Mouse (Mus musculus) midbrain, embryonic 16.5 days (tissue): Measurements from ENCODE around the gene Mogs. TPM values are rescaled to one million over a fixed set of nuclear protein-coding genes. Genes with fewer than 3 reads are reported as not detected.

Source experiments
- ATAC-seq: fragments of 200-750 bp; cut with Nextera tagmentation; 2 replicates; pipeline ENCODE4 v1.8.0; 2017; ENCODE audit warnings: moderate TSS enrichment
- H3K27ac ChIP-seq: fragments of 300-500 bp; sonication (generic); 2 replicates; pipeline ENCODE4 v1.5.1; 2014; ENCODE audit warnings: mild to moderate bottlenecking, low read length, mixed read lengths
- H3K27me3 ChIP-seq: fragments of 300-500 bp; sonication (generic); 2 replicates; pipeline ENCODE4 v1.6.1; 2014; ENCODE audit warnings: low read depth, low read length, mixed read lengths; ENCODE audit not compliant: control insufficient read depth, insufficient read depth
- H3K36me3 ChIP-seq: fragments of 300-500 bp; sonication (generic); 2 replicates; pipeline ENCODE4 v1.6.1; 2014; ENCODE audit warnings: mild to moderate bottlenecking, low read length, moderate library complexity, mixed read lengths; ENCODE audit not compliant: control insufficient read depth, insufficient read depth
- H3K4me1 ChIP-seq: fragments of 300-500 bp; sonication (generic); 2 replicates; pipeline ENCODE4 v1.6.1; 2014; ENCODE audit warnings: mild to moderate bottlenecking, low read length, mixed read lengths; ENCODE audit not compliant: control insufficient read depth, insufficient read depth
- H3K4me2 ChIP-seq: fragments of 300-500 bp; sonication (generic); 2 replicates; pipeline ENCODE4 v1.6.1; 2014; ENCODE audit warnings: mild to moderate bottlenecking, low read length, mixed read lengths
- H3K4me3 ChIP-seq: fragments of 300-500 bp; sonication (generic); 2 replicates; pipeline ENCODE4 v1.5.1; 2014; ENCODE audit warnings: low read depth, mild to moderate bottlenecking, low read length, moderate library complexity, mixed read lengths
- H3K9ac ChIP-seq: fragments of 300-500 bp; sonication (generic); 2 replicates; pipeline ENCODE4 v1.6.1; 2014; ENCODE audit warnings: low read depth, low read length, mixed read lengths
- H3K9me3 ChIP-seq: fragments of 300-500 bp; sonication (generic); replicated peaks from 2 replicates; pipeline ENCODE4 v1.6.1; 2014; ENCODE audit warnings: mild to moderate bottlenecking, low read length, mixed read lengths; ENCODE audit not compliant: control insufficient read depth, poor library complexity, severe bottlenecking
- WGBS: fragments of 180-500 bp; shearing (Covaris S2); extraction: QIAGEN DNeasy Blood & Tissue Kit; methylation state at CpG from one replicate; pipeline ENCODE4 v1.1.7; 2014; 5-methylcytosine and 5-hydroxymethylcytosine counted together
- polyA plus RNA-seq: library from polyadenylated mRNA; unstranded; fragments of >200 nt; fragmentation: Nextera tagmentation; extraction: Ambion mirVana; gene quantifications from 2 replicates; pipeline ENCODE4 v1.2.1, GENCODE M21; 2015

Mogs gene
- polyA plus RNA-seq, 1 experiment from 2014 or later, result 21.6 TPM

DNA sequence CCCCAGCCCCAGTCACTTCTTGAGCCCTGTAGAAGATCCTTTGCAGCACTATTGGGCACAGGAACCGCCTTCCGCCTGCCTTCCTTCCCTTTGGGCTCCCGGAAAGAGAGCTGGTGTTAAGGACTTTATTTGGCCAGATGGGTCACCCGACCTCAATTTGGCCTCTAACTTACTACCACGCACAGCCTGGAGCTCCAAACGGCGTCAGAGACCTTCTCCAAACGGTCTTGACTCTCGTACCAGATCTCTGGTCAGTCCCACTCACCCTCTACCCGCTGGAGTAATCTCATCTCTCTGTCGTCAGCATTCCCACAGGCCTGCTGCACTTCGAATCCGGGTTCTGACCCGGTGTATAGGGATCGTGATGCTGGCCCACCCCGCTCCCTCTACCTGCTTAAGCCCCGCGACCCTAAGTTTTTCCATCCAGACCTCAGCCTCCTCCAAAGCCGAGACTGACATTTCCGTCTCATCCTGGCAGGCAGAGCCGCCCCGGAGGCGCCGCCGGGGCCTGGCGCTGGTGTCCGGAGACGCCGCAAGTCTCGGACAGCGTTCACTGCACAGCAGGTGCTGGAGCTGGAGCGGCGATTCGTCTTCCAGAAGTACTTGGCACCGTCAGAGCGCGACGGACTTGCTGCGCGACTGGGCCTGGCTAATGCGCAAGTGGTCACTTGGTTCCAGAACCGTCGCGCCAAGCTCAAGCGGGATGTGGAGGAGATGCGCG lies 27.9 kb upstream of the Mogs start:
- WGBS, result 1% methylated on average over 47 of the region's 47 CpGs
- Histone ChIP-seq H3K36me3 (no peaks in the 10 kb centered on the region), H3K9ac (no peak overlapping the region), H3K27ac (no peak overlapping the region), H3K9me3 (no peaks in the 10 kb centered on the region), H3K4me1 (0 out of 2 replicates have a peak, but pooled peaks cover 3% of the 10 kb centered on the region), H3K4me3 (peak overlapping the region; percentile 16), H3K27me3 (peaks cover 77% of the 10 kb centered on the region), H3K4me2 (peak overlapping the region; percentile 28)
- no peak for ATAC-seq

DNA sequence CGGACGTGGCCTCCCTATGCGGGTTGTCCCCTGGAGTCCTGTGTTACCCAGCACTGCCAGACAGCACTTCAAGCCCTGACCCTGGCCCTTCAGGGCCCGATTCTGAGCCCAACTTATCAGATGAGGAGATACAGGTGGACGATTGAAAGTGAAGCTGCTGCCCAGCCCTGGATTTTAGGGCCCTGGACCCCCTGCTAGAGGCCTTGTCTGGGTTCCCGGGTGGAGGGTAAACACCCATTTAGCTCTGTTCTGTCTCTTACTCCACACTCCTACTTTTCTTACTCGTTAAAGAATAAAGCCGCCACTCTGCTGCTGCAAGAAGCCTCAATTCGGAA lies 27.4 kb upstream of the Mogs start:
- no peak for ATAC-seq
- WGBS, result 5% methylated on average over 9 of the region's 9 CpGs
- no peak overlapping the region for H3K9ac ChIP-seq
- H3K9me3 ChIP-seq, result no peaks in the 10 kb centered on the region
- peaks cover 72% of the 10 kb centered on the region for H3K27me3 ChIP-seq
- 0 out of 2 replicates have a peak, but pooled peaks cover 3% of the 10 kb centered on the region for H3K4me1 ChIP-seq
- H3K4me3 ChIP-seq, result peak overlapping the region; percentile 16
- peak overlapping the region; percentile 28 for H3K4me2 ChIP-seq
- H3K36me3 ChIP-seq, result no peaks in the 10 kb centered on the region
- no peak overlapping the region for H3K27ac ChIP-seq

DNA sequence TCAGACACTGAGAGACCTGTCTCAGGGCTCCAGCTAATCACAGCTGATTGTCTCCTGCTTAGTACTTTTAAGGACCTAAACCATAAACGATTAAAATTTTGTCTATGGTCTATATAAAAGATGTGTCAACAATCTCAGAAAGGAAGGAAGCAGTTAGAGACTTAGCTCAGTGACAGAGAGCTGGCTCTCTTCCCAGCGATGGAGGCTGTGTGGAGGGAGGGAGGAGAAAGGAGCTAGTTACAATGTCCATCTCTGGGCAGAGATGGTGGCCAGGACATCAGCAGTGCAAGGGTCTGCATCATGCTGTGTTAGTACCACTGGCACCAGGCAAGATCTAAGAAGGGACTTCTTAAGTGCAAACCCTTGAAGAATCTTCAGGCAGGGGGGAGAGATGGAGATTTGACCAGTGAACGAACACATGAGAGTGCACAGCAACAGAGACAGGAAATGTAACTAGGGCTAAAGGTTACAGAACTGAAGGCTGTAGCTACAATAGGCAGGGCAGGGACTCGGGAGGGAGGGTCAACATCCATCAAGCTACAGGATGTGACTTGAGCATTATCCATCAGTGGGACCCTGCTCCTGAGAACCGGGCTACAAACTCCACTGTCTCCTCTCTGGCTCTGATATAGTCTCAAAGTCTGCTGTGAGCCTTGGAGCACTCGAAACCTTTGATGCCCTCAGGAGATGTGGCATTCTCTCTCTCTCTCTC lies 22.7 kb upstream of the Mogs start:
- WGBS, result 40% methylated on average over 6 of the region's 6 CpGs

DNA sequence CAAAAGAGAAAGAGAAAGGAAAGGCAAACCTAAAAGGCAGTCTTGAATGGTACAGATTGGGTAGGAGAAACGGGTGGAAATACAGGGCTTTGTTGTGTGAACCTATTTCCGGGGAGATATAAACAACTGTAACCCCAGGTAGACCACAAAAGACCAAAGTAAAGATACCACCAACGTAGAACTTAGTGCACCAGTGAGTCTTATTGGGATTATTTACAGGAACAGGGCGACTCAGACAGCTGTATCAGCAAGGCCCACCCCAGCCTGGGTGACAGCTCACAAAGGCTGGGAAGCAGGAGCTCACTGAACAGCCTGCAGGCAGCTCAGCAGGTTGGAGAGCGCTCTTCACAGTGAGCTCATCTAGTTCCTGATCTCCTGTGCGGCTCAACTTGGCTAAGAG lies 19.3 kb upstream of the Mogs start:
- WGBS, result 43% methylated on average over 6 of the region's 6 CpGs

More for the DNA sequence above, 22.7 kb upstream of the Mogs start:
- H3K27ac ChIP-seq, result no peak overlapping the region
- ATAC-seq, result no peak
- 0 out of 2 replicates have a peak, but pooled peaks cover under 1% of the 10 kb centered on the region for H3K4me1 ChIP-seq
- no peak overlapping the region for H3K4me3 ChIP-seq
- H3K4me2 ChIP-seq, result no peak overlapping the region
- H3K27me3 ChIP-seq, result peaks cover 33% of the 10 kb centered on the region
- no peak overlapping the region for H3K9ac ChIP-seq
- H3K9me3 ChIP-seq, result no peaks in the 10 kb centered on the region
- H3K36me3 ChIP-seq, result no peaks in the 10 kb centered on the region

DNA sequence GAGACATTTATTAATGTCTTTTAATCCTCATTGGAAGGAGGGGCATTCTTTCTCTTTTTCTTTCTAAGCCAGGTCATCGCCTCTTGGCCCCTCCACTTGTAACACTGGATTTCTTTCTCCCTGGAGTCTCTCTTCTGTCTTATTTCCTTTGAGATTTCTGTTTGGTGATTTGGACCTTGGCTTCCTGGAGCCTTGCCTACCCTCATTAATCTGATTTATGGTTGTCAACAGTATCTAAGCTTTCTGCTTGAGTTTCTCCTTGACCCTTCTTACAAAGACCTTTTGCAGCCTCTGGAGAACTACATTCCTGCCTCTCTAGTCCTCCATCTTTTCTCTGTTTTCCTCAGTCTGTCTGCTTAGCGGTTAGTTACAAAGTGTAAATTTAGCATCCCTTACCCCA lies 16.9 kb upstream of the Mogs start:
- Histone ChIP-seq H3K4me3 (no peak overlapping the region), H3K4me1 (peaks cover 14% of the 10 kb centered on the region), H3K9me3 (no peaks in the 10 kb centered on the region), H3K36me3 (no peaks in the 10 kb centered on the region), H3K9ac (no peak overlapping the region), H3K27ac (no peak overlapping the region), H3K4me2 (no peak overlapping the region), H3K27me3 (peaks cover 7% of the 10 kb centered on the region; the same call in 1 of the 2 replicates)
- no peak for ATAC-seq
- WGBS, result 73% methylated on average over 2 of the region's 2 CpGs

More for the DNA sequence above, 19.3 kb upstream of the Mogs start:
- no peak overlapping the region for H3K27ac ChIP-seq
- ATAC-seq, result no peak
- no peaks in the 10 kb centered on the region for H3K36me3 ChIP-seq
- no peak overlapping the region for H3K9ac ChIP-seq
- H3K4me3 ChIP-seq, result no peak overlapping the region
- no peak overlapping the region for H3K4me2 ChIP-seq
- H3K27me3 ChIP-seq, result peaks cover 8% of the 10 kb centered on the region
- 0 out of 2 replicates have a peak, but pooled peaks cover 3% of the 10 kb centered on the region for H3K4me1 ChIP-seq
- no peaks in the 10 kb centered on the region for H3K9me3 ChIP-seq

DNA sequence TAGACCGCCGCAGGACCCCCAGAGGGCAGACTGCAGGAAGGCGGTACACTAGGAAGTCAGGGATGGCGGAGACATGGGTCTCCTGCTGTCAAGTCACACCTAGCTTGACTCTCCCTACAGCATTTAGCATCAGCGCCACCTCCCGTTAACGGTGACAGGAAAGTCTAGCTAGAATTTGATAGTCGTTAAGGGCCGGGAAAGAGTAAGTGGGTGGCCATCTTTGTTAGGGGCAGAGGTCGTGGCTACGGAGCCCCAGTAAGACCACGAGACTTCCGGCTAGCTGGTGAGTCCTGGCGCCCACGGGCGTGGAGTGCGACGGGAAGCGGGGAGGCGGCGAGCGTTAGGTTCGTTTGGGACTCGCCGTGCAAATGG lies 14.0 kb upstream of the Mogs start, which contains the start of the genes Ccdc142 and Gm42688:
Ccdc142 (plus strand) TSS at position 286 of the 372 bp plus-strand sequence.
Gm42688 (plus strand) TSS at position 302 of the 372 bp plus-strand sequence.
- no peaks in the 10 kb centered on the region for H3K36me3 ChIP-seq
- H3K9ac ChIP-seq, result peak within 1 kb of the TSS; percentile 94
- WGBS, result under 1% methylated on average over 25 of the region's 25 CpGs
- peak within 1 kb of the TSS; percentile 84 for H3K4me3 ChIP-seq
- peak within 1 kb of the TSS; percentile 88 for H3K27ac ChIP-seq
- H3K4me1 ChIP-seq, result peaks cover 16% of the 10 kb centered on the region
- H3K4me2 ChIP-seq, result peak within 1 kb of the TSS; percentile 98
- H3K27me3 ChIP-seq, result peaks cover 3% of the 10 kb centered on the region; the same call in 1 of the 2 replicates
- ATAC-seq, result peak; percentile 90
- H3K9me3 ChIP-seq, result no peaks in the 10 kb centered on the region

DNA sequence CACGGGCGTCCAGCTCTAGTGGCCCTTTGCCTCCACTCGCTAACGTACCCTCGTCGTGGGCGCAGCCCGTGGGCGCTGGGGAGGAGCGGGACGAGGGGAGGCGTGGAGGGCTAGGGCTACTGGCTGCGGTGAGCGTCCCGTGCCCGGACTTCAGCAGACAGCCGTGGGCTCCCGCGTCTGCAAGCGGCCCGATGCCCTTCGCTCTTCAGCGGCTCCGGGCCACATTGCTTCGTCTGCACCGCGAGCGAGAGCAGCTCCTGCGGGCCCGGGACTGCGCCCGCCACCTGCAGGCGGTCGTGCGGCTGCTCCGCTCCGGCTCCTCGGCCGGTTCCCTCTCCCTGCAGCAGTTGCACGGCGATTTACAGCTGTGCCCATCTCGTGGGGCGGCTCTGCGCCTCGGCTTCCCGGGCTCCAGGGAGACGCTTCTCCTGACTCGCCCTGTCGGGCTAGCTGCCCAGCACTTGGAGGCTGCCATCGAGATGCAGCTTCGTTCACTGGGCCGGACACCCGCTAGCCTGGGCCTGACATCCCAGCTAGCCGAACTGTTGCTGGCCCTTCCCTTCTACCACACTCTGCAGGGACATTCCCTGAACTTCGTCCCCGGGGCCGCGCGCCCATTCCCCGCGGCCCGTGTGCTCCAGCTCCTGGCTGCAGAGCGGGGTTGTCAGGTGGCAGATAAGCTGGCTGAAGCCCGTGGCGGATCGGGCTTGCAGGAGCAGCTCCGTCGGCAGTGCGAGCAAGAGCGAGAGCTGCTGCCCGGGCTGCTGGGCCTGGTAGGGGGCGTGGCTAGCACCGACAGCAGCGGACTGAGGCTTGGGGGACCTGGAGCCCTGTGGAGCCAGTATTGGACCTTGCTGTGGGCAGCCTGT lies 13.4 kb upstream of the Mogs start:
- Histone ChIP-seq H3K9me3 (no peaks in the 10 kb centered on the region), H3K27ac (peak overlapping the region; percentile 88), H3K9ac (peak overlapping the region; percentile 94), H3K4me3 (peak overlapping the region; percentile 84), H3K27me3 (peaks cover 3% of the 10 kb centered on the region; the same call in 1 of the 2 replicates), H3K4me2 (peak overlapping the region; percentile 98), H3K4me1 (peaks cover 16% of the 10 kb centered on the region), H3K36me3 (no peaks in the 10 kb centered on the region)
- WGBS, result under 1% methylated on average over 63 of the region's 74 CpGs
- peak; percentile 71 for ATAC-seq

DNA sequence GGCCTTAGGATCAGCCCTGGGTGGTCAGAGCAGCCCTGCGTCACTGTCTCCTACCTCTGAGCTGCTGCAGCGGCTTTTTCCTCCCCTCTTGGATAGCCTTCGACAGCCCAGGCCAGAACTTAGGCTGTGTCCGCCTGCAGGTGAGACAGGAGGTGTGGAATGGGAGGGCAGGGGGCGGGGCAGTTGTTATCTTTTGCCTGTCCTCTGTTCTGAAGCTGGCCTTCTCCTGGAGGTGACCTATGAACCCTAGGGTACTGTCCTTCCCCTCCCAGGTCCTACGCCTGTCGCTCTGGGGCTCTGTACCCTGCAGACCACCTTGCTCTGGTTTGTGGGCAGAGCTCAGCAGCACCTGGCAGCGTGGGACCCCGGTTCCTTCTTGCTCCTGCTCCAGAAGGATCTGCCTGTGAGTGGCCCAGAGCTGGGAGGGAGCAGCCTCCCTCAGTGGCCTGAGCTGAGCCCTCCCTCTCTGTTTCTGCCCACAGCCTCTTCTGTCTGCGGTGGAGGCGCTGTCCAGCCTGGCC lies 12.1 kb upstream of the Mogs start:
- H3K27ac ChIP-seq, result no peak overlapping the region
- H3K4me1 ChIP-seq, result peaks cover 22% of the 10 kb centered on the region
- peaks cover 4% of the 10 kb centered on the region; the same call in 1 of the 2 replicates for H3K36me3 ChIP-seq
- no peaks in the 10 kb centered on the region for H3K9me3 ChIP-seq
- peaks cover 3% of the 10 kb centered on the region; the same call in 1 of the 2 replicates for H3K27me3 ChIP-seq
- H3K4me2 ChIP-seq, result peak overlapping the region; percentile 98
- 41% methylated on average over 11 of the region's 11 CpGs for WGBS
- ATAC-seq, result no peak
- peak overlapping the region; percentile 94 for H3K9ac ChIP-seq
- H3K4me3 ChIP-seq, result peak overlapping the region; percentile 84
